In genomic region chr11:52441096-52441495, GRCm38 (mm10) we compare ENCODE assay signal across 16 mouse cellular contexts. TPM values are rescaled to one million over a fixed set of nuclear protein-coding genes. Genes with fewer than 3 reads are reported as not detected.
DNase-seq lines count a peak whose midpoint lies in the region; ATAC-seq and TF ChIP-seq lines count a peak whose summit lies in the region.
"Had no signal": no experiment of that assay in that cellular context is flagged by ENCODE, and none has a peak within 500 bp of the region (broad histone marks: within the 10 kb centered on the region; RNA-seq: fewer than 3 reads in every experiment).

No protein-coding gene starts in this region.

- no peak overlapping the region for H3K9ac ChIP-seq in embryonic facial prominence, embryonic 15.5 days
- no peak overlapping the region for H3K9ac ChIP-seq in midbrain, embryonic 14.5 days (replicated peaks; ENCODE audit: low read length)
- H3K9ac ChIP-seq in midbrain, postnatal 0 days (replicated peaks; ENCODE audit: low read length, poor library complexity, severe bottlenecking) = no peak overlapping the region
- H3K9ac ChIP-seq: forebrain, embryonic 15.5 days had no signal

- no peaks in the 10 kb centered on the region for H3K9me3 ChIP-seq in embryonic facial prominence, embryonic 15.5 days (replicated peaks)
- H3K9me3 ChIP-seq in embryonic facial prominence, embryonic 10.5 days = no peaks in the 10 kb centered on the region
- no peaks in the 10 kb centered on the region for H3K9me3 ChIP-seq in midbrain, embryonic 14.5 days (ENCODE audit: control insufficient read depth, low read length)
- no peaks in the 10 kb centered on the region for H3K9me3 ChIP-seq in midbrain, postnatal 0 days (ENCODE audit: low read length)
- H3K9me3 ChIP-seq: forebrain, embryonic 15.5 days; heart, embryonic 10.5 days had no signal

- H3K4me2 ChIP-seq in embryonic facial prominence, embryonic 15.5 days (replicated peaks) = no peak overlapping the region
- H3K4me2 ChIP-seq in midbrain, embryonic 14.5 days (ENCODE audit: low read length) = no peak overlapping the region
- no peak overlapping the region for H3K4me2 ChIP-seq in midbrain, postnatal 0 days (ENCODE audit: low read depth, low read length, poor library complexity, severe bottlenecking)
- H3K4me2 ChIP-seq: forebrain, embryonic 15.5 days had no signal

- TF ChIP-seq CTCF in midbrain, postnatal 0 days (IDR thresholded peaks at IDR 0.05) = no peak

- 0 out of 2 replicates have a peak, but pooled peaks cover 8% of the 10 kb centered on the region for H3K4me1 ChIP-seq in embryonic facial prominence, embryonic 15.5 days
- H3K4me1 ChIP-seq in embryonic facial prominence, embryonic 10.5 days = peaks cover 19% of the 10 kb centered on the region
- no peaks in the 10 kb centered on the region for H3K4me1 ChIP-seq in midbrain, embryonic 14.5 days (ENCODE audit: control insufficient read depth, insufficient read depth, low read length)
- H3K4me1 ChIP-seq in midbrain, postnatal 0 days (ENCODE audit: insufficient read depth, low read length) = no peaks in the 10 kb centered on the region

- 63% methylated on average over 2 of the region's 2 CpGs for WGBS in embryonic facial prominence, embryonic 15.5 days
- WGBS in embryonic facial prominence, embryonic 10.5 days = 76% methylated on average over 2 of the region's 2 CpGs
- WGBS in midbrain, embryonic 14.5 days = 60% methylated on average over 2 of the region's 2 CpGs
- WGBS in midbrain, postnatal 0 days = 66% methylated on average over 2 of the region's 2 CpGs

- no peak overlapping the region for H3K4me3 ChIP-seq in embryonic facial prominence, embryonic 15.5 days (replicated peaks)
- H3K4me3 ChIP-seq in embryonic facial prominence, embryonic 10.5 days = no peak overlapping the region
- no peak overlapping the region for H3K4me3 ChIP-seq in midbrain, embryonic 14.5 days (replicated peaks; ENCODE audit: low read depth, low read length)
- no peak overlapping the region for H3K4me3 ChIP-seq in midbrain, postnatal 0 days (ENCODE audit: low read depth, low read length)
- H3K4me3 ChIP-seq: forebrain, embryonic 15.5 days; heart, embryonic 10.5 days had no signal

- ATAC-seq in embryonic facial prominence, embryonic 15.5 days (ENCODE audit: insufficient number of reproducible peaks, low FRiP score, low TSS enrichment, low read depth) = 0 out of 2 replicates have a peak, but pooled peaks have one; percentile 43
- no peak for ATAC-seq in midbrain, embryonic 14.5 days (ENCODE audit: low FRiP score, low TSS enrichment)
- no peak for ATAC-seq in midbrain, postnatal 0 days (ENCODE audit: low FRiP score)
- ATAC-seq: forebrain, embryonic 15.5 days had no signal

- DNase-seq in embryonic facial prominence, embryonic 10.5 days (ENCODE audit: low spot score) = no peak
- peak; percentile 30 for DNase-seq in layer of hippocampus, adult 11-12 months (ENCODE audit: low spot score)
- DNase-seq in layer of hippocampus, postnatal 25 days (ENCODE audit: extremely low spot score in 1 of 2, low spot score in 1 of 2) = no peak
- DNase-seq in midbrain, embryonic 14.5 days = peak; percentile 24
- no peak for DNase-seq in midbrain, postnatal 0 days (ENCODE audit: low spot score)
- no peak for DNase-seq in frontal cortex, adult 2 months (ENCODE audit: extremely low spot score in 1 of 2, low spot score in 1 of 2)
- DNase-seq: adrenal gland, postnatal 10 days; cerebellum, adult 11-12 months; cerebellum, adult 9-10 months; gastrocnemius, postnatal 10 days; heart, adult 18-20 months; heart, postnatal 10 days; heart, postnatal 4 days had no signal

- no peak overlapping the region for H3K27ac ChIP-seq in embryonic facial prominence, embryonic 15.5 days (replicated peaks)
- H3K27ac ChIP-seq in embryonic facial prominence, embryonic 10.5 days (replicated peaks) = no peak overlapping the region
- H3K27ac ChIP-seq in midbrain, embryonic 14.5 days (replicated peaks; ENCODE audit: low read depth, low read length) = no peak overlapping the region
- H3K27ac ChIP-seq in midbrain, postnatal 0 days (ENCODE audit: low read depth, low read length) = no peak overlapping the region
- H3K27ac ChIP-seq: forebrain, embryonic 15.5 days; heart, embryonic 10.5 days had no signal

- no peaks in the 10 kb centered on the region for H3K27me3 ChIP-seq in embryonic facial prominence, embryonic 15.5 days
- H3K27me3 ChIP-seq in embryonic facial prominence, embryonic 10.5 days (replicated peaks; ENCODE audit: low read depth, poor library complexity, severe bottlenecking) = no peaks in the 10 kb centered on the region
- no peaks in the 10 kb centered on the region for H3K27me3 ChIP-seq in midbrain, embryonic 14.5 days (ENCODE audit: control insufficient read depth, insufficient read depth, low read length)
- H3K27me3 ChIP-seq in midbrain, postnatal 0 days (ENCODE audit: insufficient read depth, low read length) = no peaks in the 10 kb centered on the region

- no peaks in the 10 kb centered on the region for H3K36me3 ChIP-seq in embryonic facial prominence, embryonic 15.5 days
- H3K36me3 ChIP-seq in embryonic facial prominence, embryonic 10.5 days (replicated peaks) = no peaks in the 10 kb centered on the region
- H3K36me3 ChIP-seq in midbrain, embryonic 14.5 days (ENCODE audit: control insufficient read depth, insufficient read depth, low read length) = no peaks in the 10 kb centered on the region
- H3K36me3 ChIP-seq in midbrain, postnatal 0 days (ENCODE audit: insufficient read depth, low read length) = no peaks in the 10 kb centered on the region
- H3K36me3 ChIP-seq: forebrain, embryonic 15.5 days; heart, embryonic 10.5 days had no signal

RNA-seq across cellular contexts. Expression of gene 9530068E07Rik, which starts 44.9 kb away (rescaled TPM):
- polyA plus RNA-seq in embryonic facial prominence, embryonic 15.5 days (2015; fragmentation: Nextera tagmentation; extraction: Ambion mirVana) = 201 and 210 TPM in 2 replicates
- polyA plus RNA-seq in embryonic facial prominence, embryonic 10.5 days (2016; fragmentation: Nextera tagmentation; extraction: Ambion mirVana) = 165 and 169 TPM in 2 replicates
- total RNA-seq in layer of hippocampus, postnatal 25 days (2021) = 10 to 100 TPM; 71.3 to 78.1 TPM
- polyA plus RNA-seq in midbrain, embryonic 14.5 days (2014; fragmentation: Nextera tagmentation; extraction: Ambion mirVana) = 80.9 and 138 TPM in 2 replicates
- total RNA-seq in midbrain, postnatal 0 days (2014; rRNA removed) = 125 and 127 TPM in 2 replicates
- 133 and 134 TPM in 2 replicates for polyA plus RNA-seq in midbrain, postnatal 0 days (2015; fragmentation: Nextera tagmentation; extraction: Ambion mirVana)
- polyA plus RNA-seq in frontal cortex, adult 2 months (2012; rRNA removed) = 82.2 and 82.4 TPM in 2 replicates

Comparison
In these comparisons a context has a peak if more than half of its experiments do, and no peak if none do; other contexts are left out.
1. DNase-seq: peak in layer of hippocampus, adult 11-12 months (single experiment) and midbrain, embryonic 14.5 days (single experiment); none in embryonic facial prominence, embryonic 10.5 days (single experiment), layer of hippocampus, postnatal 25 days (0 of 2), midbrain, postnatal 0 days (single experiment) and frontal cortex, adult 2 months (0 of 2).